Mouse (Mus musculus) testis, postnatal 14 days (tissue): ENCODE results near the gene Prss44.

Source experiments
- DNase-seq: peaks from one replicate; pipeline ENCODE4 v3.0.0; 2021; ENCODE audit warnings: low spot score

The Prss44 gene

DNA sequence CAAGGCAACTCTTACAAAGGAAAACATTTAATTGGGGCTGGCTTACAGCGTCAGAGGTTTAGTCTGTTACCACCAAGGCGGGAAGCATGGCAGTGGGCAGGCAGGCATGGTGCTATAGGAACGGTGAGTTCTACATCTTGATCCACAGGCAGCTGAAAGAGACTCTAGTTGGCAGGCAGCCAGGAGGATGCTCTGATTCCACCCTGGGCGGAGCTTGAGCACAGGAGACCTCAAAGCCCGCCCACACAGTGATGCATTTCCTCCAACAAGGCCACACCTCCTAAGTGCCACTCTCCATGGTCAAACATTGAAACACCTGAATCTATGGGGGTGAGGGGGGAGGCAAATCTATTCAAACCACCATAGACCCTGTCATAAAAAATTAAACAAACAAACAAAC, 19.2 kb downstream of the Prss44 start:
- DNase-seq, result no peak

DNA sequence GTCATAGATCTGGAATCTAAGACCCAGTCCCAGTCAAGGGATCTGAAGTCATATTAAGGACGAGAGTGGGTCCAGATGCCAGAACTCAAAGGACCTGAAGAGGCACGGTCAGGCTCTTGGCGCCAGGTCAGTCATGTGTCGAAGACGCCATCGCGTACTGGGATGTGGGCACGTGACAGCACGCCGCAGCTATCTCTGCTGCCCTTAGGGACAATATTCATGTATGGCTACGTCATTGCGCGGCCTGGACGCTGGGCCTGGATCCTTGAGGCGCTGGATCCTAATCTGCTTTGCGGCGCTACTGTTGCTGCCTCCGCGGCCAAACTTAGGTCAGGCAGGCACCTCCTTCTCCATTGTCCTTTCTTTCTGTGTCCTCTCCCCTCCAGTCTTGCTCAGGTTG, 20.6 kb downstream of the Prss44 start, which contains the start of gene Prss45:
Gene Prss45 (plus strand): TSS at position 178 of the 400 bp plus-strand sequence.
- peak; percentile 54 for DNase-seq

DNA sequence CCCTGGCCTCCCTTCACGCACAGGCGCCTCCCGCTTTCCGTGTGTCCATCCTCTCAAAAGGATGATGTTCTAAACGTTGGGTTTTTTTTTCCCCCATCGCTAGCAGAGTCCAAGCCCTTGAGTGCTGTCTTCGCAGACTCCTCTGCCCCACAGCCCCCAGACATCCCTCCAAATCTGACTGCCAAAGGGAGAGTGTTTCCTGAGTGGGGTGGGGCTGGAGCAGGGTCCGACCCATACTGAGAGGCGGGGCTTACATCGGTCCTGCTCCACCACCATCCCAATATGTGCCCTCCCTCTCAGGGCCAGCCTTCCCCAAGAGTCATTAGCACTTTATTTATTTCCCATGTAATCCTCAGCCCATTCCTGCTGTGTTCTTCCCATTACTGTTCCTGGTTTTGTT, 21.2 kb downstream of the Prss44 start:
- no peak for DNase-seq

DNA sequence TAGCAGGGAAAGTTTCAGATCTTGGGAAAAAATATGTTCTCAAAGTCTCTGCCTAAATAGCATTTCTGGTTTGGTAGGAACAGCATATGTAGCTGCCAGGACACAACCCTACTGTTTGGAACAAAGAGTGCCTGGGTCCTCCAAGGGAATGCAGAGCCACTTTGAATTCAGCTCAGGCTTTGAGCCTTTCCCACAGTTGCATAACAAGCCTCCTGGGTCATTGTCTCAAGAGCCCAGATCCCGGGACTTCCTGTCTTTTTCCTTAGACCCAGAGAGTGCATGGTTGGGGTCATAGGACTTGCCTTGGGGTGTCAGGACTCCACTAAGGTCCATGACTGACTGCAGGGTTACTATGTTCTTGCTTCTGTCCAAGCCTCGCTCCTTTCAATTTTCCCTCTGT, 22.3 kb downstream of the Prss44 start:
- DNase-seq, result no peak

DNA sequence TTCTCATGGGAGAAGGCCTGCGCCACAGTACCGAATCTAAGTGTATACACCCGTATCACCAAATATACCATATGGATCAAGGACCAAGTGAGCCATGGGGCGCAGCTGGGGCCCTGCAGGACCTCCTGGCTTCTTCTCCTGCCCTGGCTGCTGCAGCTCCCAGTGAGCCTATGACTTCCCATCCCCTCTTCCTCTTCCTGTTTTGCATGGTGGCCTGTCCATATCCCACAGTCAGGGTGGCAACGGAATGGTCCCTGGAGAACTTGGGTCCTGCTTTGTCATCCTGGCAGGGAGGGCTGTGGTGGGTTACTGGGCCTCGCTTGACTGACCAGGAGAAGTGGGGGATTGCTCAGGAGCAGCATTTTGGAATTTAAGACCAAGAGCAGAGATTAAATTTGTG, 27.1 kb downstream of the Prss44 start:
- DNase-seq, result no peak

- DNase-seq, result no peak
These were observed 27.6 kb downstream of the Prss44 start for GRCm38 (mm10) chr9:110841438-110841837.

- no peak for DNase-seq
These were observed 30.4 kb downstream of the Prss44 start, which contains the start of gene Prss46 for GRCm38 (mm10) chr9:110844206-110844605. Gene Prss46, plus strand, starts transcription at chr9:110844506.

- no peak for DNase-seq
These were observed 35.4 kb downstream of the Prss44 start for GRCm38 (mm10) chr9:110849162-110849561.

GRCm38 (mm10) chr9:110855903-110856302, 42.1 kb downstream of the Prss44 start:
- DNase-seq, result no peak

DNA sequence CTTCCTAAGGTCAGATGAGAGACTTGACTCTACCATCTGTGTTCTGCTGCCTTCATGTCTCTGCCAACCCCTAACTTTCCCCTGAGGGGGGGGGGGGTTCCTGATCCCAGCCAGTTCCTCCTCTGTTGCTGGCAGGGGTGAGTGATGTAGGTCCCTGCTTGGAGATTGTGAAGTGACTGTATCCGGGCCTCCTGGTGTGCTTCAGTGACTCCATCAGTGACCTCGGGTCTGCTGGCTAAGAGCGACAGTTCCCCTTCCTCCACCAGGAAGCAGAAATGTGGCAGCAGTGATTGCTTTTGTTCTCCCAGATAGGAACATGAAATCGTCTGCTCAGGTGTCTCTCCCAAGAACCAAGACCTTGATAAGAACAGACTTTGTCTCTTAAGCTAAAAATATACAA, 43.1 kb downstream of the Prss44 start:
- no peak for DNase-seq

DNA sequence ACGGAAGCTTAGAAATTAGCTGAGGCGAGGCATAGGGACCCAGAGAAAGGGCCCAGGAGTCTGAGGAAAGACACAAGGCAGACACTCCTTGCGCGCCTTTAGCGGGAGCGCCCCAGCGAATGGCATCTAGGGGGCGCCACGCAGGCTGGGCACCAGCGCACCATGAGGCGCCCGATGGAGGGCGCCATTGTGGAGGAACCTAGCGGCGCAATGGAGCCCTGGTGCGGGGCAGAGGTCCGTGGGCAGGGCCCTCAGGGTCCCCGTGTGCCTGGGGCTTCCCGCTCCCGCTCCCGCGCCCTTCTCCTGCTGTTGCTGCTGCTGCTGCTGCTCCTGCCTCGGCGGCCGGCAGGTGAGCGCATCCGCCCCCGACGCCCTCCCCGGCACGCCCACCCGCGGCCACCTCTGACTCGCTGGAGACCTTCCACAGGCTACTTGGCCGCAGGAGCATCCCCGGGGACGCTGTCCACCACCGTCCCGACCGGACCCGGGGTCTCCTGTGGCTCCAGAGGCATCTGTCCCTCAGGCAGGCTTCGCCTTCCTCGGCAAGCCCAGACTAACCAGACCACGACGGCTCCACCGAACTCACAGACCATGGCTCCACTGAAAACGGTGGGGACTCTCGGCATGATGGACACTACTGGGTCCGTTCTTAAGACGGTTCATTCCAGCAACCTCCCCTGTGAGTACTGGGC, 44.1 kb downstream of the Prss44 start, which contains the start of gene Prss50:
Gene Prss50 (plus strand): TSS at position 187 of the 692 bp plus-strand sequence.
- peak; percentile 68 for DNase-seq

DNA sequence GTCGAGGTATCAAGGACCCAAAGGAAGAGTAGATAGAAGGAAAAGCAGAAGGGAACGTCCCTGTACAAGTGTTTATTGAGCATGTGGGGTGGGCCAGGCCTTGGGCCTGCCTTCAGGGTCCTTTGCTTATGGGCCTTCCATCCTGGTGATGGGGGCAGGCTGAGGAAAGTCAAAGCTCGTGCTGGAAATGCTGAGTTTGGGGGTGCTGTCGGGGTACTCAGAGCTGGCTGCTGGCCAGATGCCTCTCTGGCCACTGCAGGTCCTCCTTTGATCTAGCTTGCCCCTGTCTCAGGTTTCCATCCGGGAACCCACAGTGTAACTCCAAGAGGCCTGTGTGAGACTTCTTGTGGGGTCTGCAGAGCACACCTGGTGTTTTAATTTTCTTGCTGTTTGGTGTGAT, 44.7 kb downstream of the Prss44 start:
- DNase-seq, result no peak

GRCm38 (mm10) chr9:110858967-110859596, 45.3 kb downstream of the Prss44 start:
- DNase-seq, result no peak

DNA sequence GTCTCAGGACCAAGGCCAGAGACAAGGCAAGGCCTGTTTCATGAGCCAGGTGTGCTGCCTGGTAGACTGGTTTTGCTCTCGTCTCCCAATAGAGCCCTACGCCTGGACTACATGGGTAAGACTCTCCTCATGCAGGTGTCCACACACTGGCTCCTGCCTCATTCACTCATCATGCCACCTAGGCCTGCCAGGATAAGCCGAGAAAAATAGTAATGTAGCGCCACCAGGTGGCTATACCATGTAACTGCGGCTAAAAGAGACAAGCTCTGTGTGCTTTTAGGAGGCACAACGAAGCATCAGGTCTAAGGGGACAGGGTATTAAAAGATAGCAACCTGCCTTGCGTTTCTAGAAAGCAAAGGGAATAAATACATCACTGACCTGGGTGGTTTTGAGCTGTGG, 57.2 kb downstream of the Prss44 start:
- peak; percentile 60 for DNase-seq
